Mouse (Mus musculus): ENCODE measurements around the gene Nmnat2.

GRCm38 (mm10) chr1:153000486-153001228 is 45.9 kb downstream of the Nmnat2 start:
- no peak for TF ChIP-seq CTCF (IDR thresholded peaks at IDR 0.05 in 2 of 3, conservative IDR thresholded peaks at IDR 0.05 in 1 of 3; ENCODE audit: control insufficient read depth in 1 of 3, insufficient read depth in 1 of 3, low read depth in 2 of 3, low read length in 3 of 3, poor library complexity in 1 of 3, severe bottlenecking in 1 of 3)
- TF ChIP-seq CHD2 (IDR thresholded peaks at IDR 0.05; ENCODE audit: low read length): no peak
- no peak for TF ChIP-seq ETS1 (IDR thresholded peaks at IDR 0.05; ENCODE audit: low read depth, low read length)
- TF ChIP-seq POLR2A (IDR thresholded peaks at IDR 0.05; ENCODE audit: control insufficient read depth in 1 of 2, insufficient read depth in 1 of 2, low read depth in 1 of 2, low read length in 2 of 2, poor library complexity in 1 of 2): no peak
- TF ChIP-seq UBTF (IDR thresholded peaks at IDR 0.05; ENCODE audit: borderline replicate concordance, insufficient read depth, low read depth, low read length): no peak
- TF ChIP-seq RCOR1 (IDR thresholded peaks at IDR 0.05; ENCODE audit: low read depth, low read length): no peak
- TF ChIP-seq HCFC1 (IDR thresholded peaks at IDR 0.05; ENCODE audit: low read depth, low read length): no peak
- no peak for TF ChIP-seq JUND (IDR thresholded peaks at IDR 0.05; ENCODE audit: low read depth, low read length)
- no peak for TF ChIP-seq MAFK (IDR thresholded peaks at IDR 0.05; ENCODE audit: borderline replicate concordance, low read depth, low read length)

Data from MEL (cell line).